Mouse (Mus musculus): ENCODE measurements around the gene Rxrg. TPM values are rescaled to one million over a fixed set of nuclear protein-coding genes. Genes with fewer than 3 reads are reported as not detected.
A peak's percentile ranks its signal among the peaks of the same experiment; 100 is the strongest.

The Rxrg gene
- 10 to 100 TPM in 1 of 2 experiments, 1 to 10 TPM in 1; 9.0 to 10.5 TPM for total RNA-seq (2021)

GRCm38 (mm10) chr1:167598255-167599081 lies at the start of gene Rxrg:
Rxrg (plus strand) TSS chr1:167598384.
- DNase-seq (ENCODE audit: low spot score in 2 of 2), result peak; percentile 62
- intact Hi-C loops (cut with DNase I), result no loop called here

- no peak for DNase-seq (ENCODE audit: low spot score in 2 of 2)
- intact Hi-C loops (cut with DNase I), result no loop called here
These were observed 48.9 kb upstream of the Rxrg start for GRCm38 (mm10) chr1:167549324-167549723.

GRCm38 (mm10) chr1:167551601-167552000 lies 46.6 kb upstream of the Rxrg start:
- peak; percentile 18 to 41 for DNase-seq (ENCODE audit: low spot score in 2 of 2)
- intact Hi-C loops (cut with DNase I), result no loop called here

GRCm38 (mm10) chr1:167553959-167554526 lies 44.1 kb upstream of the Rxrg start:
- no peak for DNase-seq (ENCODE audit: low spot score in 2 of 2)
- intact Hi-C loops (cut with DNase I), result no loop called here

GRCm38 (mm10) chr1:167566571-167566970 lies 31.6 kb upstream of the Rxrg start:
- intact Hi-C loops (cut with DNase I), result no loop called here
- DNase-seq (ENCODE audit: low spot score in 2 of 2), result no peak

GRCm38 (mm10) chr1:167579131-167579530 lies 19.1 kb upstream of the Rxrg start:
- no peak for DNase-seq (ENCODE audit: low spot score in 2 of 2)
- intact Hi-C loops (cut with DNase I), result no loop called here

- intact Hi-C loops (cut with DNase I), result no loop called here
- no peak for DNase-seq (ENCODE audit: low spot score in 2 of 2)
These were observed 15.0 kb upstream of the Rxrg start for GRCm38 (mm10) chr1:167583195-167583594.

GRCm38 (mm10) chr1:167583888-167584287 lies 14.3 kb upstream of the Rxrg start:
- intact Hi-C loops (cut with DNase I), result no loop called here
- no peak for DNase-seq (ENCODE audit: low spot score in 2 of 2)

- intact Hi-C loops (cut with DNase I), result no loop called here
- no peak for DNase-seq (ENCODE audit: low spot score in 2 of 2)
These were observed 9.2 kb upstream of the Rxrg start for GRCm38 (mm10) chr1:167588747-167589558.

GRCm38 (mm10) chr1:167592175-167592574 lies 6.0 kb upstream of the Rxrg start:
- no peak for DNase-seq (ENCODE audit: low spot score in 2 of 2)
- intact Hi-C loops (cut with DNase I), result no loop called here

- intact Hi-C loops (cut with DNase I), result no loop called here
- no peak for DNase-seq (ENCODE audit: low spot score in 2 of 2)
These were observed 1.1 kb downstream of the Rxrg start for GRCm38 (mm10) chr1:167599211-167599735.

- intact Hi-C loops (cut with DNase I), result no loop called here
- peak; percentile 40 to 43 for DNase-seq (ENCODE audit: low spot score in 2 of 2)
These were observed 10.1 kb downstream of the Rxrg start for GRCm38 (mm10) chr1:167608201-167608741.

- intact Hi-C loops (cut with DNase I), result no loop called here
- no peak for DNase-seq (ENCODE audit: low spot score in 2 of 2)
These were observed 18.9 kb downstream of the Rxrg start for GRCm38 (mm10) chr1:167617131-167617530.

GRCm38 (mm10) chr1:167617995-167618489 lies 19.9 kb downstream of the Rxrg start:
- DNase-seq (ENCODE audit: low spot score in 2 of 2), result no peak
- intact Hi-C loops (cut with DNase I), result no loop called here

GRCm38 (mm10) chr1:167620206-167620795 lies 22.1 kb downstream of the Rxrg start:
- intact Hi-C loops (cut with DNase I), result no loop called here
- no peak for DNase-seq (ENCODE audit: low spot score in 2 of 2)

- intact Hi-C loops (cut with DNase I), result no loop called here
- no peak for DNase-seq (ENCODE audit: low spot score in 2 of 2)
These were observed 26.9 kb downstream of the Rxrg start for GRCm38 (mm10) chr1:167625098-167625497.

GRCm38 (mm10) chr1:167631765-167632164 lies 33.6 kb downstream of the Rxrg start:
- DNase-seq (ENCODE audit: low spot score in 2 of 2), result no peak
- intact Hi-C loops (cut with DNase I), result no loop called here

- no peak for DNase-seq (ENCODE audit: low spot score in 2 of 2)
- intact Hi-C loops (cut with DNase I), result no loop called here
These were observed 37.5 kb downstream of the Rxrg start for GRCm38 (mm10) chr1:167635702-167636101.

GRCm38 (mm10) chr1:167636948-167637347 lies 38.8 kb downstream of the Rxrg start:
- intact Hi-C loops (cut with DNase I), result loop anchor here (1.0 kb wide), 1 partner anchor 223 kb away; no protein-coding TSS in a partner anchor
- DNase-seq (ENCODE audit: low spot score in 2 of 2), result peak; percentile 61 to 68
